Mouse (Mus musculus) embryo, embryonic 11 days (tissue): ENCODE measurements around the gene Ptpn14.

ENCODE experiments used
- DNase-seq: peaks from one replicate; pipeline ENCODE4 v3.0.0-alpha.2; 2015

Gene Ptpn14

GRCm38 (mm10) chr1:189869651-189870270 lies 141.7 kb downstream of the Ptpn14 start:
- no peak for DNase-seq

- DNase-seq, result no peak
These were observed 142.5 kb downstream of the Ptpn14 start for GRCm38 (mm10) chr1:189870539-189870938.

DNA sequence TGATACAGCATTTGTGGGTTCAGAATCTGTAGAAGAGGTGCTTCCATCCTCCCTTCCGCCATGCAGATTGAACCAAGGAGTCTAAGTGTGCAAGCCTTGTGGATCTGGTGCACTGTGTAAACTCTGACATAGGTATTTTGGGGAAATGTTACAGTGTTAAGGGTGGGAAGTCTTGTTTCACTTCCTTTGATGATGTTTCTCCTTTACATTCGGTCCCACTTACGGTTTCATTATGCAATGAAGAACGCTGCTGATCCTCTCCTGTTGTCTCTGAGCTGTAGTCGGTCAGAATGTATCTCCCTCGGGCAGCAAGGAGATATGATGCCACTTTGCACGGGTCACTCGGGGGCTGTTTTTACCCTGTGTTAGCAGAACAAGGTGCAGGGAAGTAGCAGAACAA lies 143.6 kb downstream of the Ptpn14 start:
- no peak for DNase-seq

- DNase-seq, result no peak
These were observed 144.0 kb downstream of the Ptpn14 start for GRCm38 (mm10) chr1:189872050-189872449.

- no peak for DNase-seq
These were observed 145.5 kb downstream of the Ptpn14 start for GRCm38 (mm10) chr1:189873591-189873990.

DNA sequence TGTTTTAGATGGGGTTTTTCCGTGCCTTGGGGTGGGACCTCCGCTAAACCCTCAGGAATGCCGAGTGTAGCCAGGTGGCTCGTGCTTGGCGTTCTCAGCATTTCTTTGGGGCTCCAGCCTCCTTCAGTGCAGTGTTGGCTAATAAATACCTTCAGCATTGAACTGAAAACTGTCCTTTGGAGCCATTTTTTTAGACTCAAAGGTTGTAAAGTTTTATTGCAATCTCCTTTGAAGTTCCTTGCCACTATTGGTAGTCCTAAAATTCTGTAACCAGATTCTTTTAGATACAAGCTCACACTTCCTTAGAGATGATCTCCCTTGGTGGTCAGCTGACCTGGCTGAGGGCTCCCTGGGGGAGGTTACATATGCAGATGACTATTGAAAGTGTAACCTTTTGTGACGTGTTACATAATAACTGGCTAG lies 147.4 kb downstream of the Ptpn14 start:
- no peak for DNase-seq

DNA sequence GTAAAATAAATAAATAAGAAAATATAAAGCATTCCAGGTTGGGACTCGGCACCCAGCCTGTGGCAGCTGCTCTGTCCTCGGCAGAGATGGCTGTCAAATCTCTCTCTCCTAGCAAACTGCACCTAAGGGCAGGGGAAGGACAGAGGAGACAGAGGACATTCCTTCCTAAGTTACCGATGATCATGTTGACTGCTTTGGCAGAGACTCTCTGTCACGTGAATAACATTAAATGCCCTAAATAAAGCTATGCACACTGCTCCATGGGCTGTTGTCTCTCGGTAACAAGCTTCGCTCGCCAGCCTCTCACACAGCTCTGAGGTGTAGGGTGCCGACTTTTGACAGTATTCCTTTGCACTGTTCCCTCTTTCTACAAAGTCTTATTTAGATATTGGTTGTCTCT lies 148.1 kb downstream of the Ptpn14 start:
- DNase-seq, result no peak

- no peak for DNase-seq
These were observed 151.1 kb downstream of the Ptpn14 start for GRCm38 (mm10) chr1:189879212-189879611.

DNA sequence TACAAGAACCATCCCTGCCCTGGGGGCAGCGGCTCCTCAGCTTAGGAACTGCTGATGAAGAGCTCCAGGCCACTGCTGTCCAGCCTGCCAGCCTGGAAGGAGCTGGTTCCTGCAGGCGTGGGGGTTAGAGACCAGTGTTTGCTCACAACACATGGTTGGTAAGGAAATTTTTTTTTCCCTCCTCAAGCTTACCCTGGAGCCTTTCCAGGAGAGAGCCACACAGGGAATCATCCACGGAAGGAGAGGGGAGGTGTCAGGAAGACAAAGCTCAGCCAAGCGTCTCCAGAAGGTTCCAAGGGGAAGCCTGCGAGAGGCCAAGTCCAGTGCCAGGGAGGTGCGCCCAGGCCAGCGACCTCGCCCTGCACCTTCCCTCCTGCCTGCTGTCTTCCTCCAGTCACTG lies 151.9 kb downstream of the Ptpn14 start:
- DNase-seq, result no peak

DNA sequence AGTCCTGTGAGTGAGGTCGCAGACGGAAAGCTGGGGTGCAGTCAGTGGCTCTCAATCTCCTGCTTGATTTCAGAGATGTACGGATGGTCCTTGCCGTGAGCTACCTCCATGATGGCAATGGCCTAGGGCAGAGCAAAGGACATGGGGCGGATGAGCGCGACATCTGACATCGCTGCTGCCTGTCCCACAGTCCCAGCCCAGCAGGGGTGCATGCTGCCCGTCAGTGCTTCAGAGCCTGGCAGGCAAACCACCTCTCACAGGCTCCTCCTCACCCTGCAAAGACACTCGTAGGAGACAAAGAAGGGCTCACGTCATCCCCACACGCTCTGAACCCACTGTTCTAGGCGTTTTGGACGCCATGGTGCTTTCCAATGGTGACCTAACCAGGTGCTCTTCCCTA lies 152.7 kb downstream of the Ptpn14 start:
- no peak for DNase-seq

DNA sequence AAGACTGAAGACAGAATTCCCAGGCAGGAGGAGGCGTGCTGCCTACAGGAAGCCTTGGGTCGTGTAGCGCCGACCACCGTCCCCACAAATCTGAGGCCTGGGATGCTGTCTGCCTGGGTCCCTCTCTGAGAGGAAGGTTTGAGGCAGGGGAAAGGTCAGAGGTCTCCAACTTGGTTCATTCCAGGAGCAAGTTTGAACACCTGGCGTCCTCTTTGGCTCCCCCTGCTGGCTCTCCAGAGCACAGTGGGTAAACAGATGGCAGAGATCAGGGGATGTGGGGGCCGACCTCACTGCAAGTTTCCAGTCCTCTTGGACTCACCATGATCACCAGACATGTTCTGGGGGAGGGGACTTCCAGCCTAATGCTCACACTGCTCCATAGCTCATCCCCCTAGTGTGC lies 154.8 kb downstream of the Ptpn14 start:
- peak; percentile 72 for DNase-seq

GRCm38 (mm10) chr1:189883531-189884170 lies 155.6 kb downstream of the Ptpn14 start:
- DNase-seq, result peak; percentile 58

DNA sequence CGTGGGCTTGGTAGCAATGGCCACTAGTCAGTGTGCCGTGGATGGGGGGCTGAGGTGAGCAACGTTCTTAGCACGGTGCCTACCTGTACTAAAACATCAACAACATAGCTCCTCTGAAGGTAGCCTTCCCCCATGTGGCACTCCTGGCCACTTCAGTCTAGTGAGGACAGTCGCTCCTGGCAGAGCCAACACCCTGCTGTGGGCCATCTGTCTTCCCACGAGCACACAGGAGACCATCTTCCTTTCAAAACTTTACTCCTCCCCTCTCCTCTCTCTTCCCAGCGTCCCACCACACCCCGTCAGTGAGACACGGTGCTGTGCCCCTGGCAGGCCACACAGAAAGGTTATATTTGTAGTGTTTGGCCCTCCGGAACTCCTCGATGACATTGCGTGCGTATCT lies 156.9 kb downstream of the Ptpn14 start:
- DNase-seq, result no peak

- no peak for DNase-seq
These were observed 157.9 kb downstream of the Ptpn14 start for GRCm38 (mm10) chr1:189885975-189886374.

DNA sequence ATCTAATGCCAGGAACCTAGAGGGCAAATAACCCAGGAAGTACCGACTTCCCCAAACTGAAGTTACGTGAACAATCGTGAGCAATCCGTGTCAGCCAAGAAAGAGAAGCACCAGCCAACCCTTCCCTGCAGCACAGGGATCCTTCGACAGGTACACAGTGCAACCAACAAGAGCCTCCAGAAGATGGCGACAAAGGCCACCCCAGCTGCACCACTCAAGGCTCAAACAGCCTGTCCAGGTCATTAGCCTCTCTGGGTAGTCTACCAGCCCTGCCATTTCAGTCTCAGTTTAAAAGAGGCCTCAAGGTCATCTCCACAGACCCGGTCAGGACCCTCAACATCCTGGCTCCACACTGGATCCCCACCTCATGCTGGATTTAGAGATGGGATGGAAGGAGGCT lies 159.4 kb downstream of the Ptpn14 start:
- peak; percentile 79 for DNase-seq

DNA sequence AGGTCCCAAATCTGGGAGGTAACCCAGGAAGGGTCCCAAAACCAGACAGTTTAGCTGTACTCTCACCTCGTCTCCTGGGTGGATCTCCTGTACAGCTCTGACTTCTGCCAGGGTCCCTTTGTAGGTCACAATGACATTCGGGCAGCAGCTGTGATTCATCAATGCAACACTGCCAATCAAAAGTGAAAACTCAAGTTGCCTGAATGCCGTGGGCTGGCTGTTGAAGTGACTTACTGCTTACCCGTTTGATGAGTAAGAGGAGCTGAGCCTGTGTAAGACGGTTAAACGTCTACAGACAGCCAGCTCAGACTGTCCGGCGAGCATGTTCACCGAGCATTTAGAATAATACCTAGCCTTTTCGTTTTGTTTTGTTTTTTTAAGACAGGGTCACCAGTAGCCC lies 160.7 kb downstream of the Ptpn14 start:
- no peak for DNase-seq

- no peak for DNase-seq
These were observed 166.1 kb downstream of the Ptpn14 start for GRCm38 (mm10) chr1:189894191-189894590.

- no peak for DNase-seq
These were observed 169.8 kb downstream of the Ptpn14 start for GRCm38 (mm10) chr1:189897861-189898260.

GRCm38 (mm10) chr1:189898708-189899107 lies 170.6 kb downstream of the Ptpn14 start:
- DNase-seq, result no peak

- no peak for DNase-seq
These were observed 171.5 kb downstream of the Ptpn14 start for GRCm38 (mm10) chr1:189899526-189899925.

GRCm38 (mm10) chr1:189902413-189902812 lies 174.3 kb downstream of the Ptpn14 start:
- DNase-seq, result no peak

DNA sequence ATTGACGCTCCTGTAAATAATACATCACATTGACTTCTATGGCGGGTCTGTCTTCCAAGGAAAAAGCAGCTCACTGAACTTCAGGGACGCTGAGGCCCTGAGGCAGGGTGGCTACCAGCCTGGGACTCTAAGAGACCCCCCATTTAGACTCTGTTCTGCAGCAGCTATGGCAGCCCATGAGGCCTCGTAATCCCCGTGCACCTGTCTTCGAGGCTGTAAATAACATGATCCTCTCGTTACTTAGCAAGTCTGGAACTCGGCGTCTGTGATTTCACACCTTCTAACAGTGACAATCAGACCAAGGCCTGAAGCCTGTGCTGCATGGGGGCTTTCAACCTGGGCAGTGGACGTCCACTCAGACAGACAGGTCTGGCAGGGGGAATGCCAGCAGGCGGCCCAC lies 175.1 kb downstream of the Ptpn14 start:
- no peak for DNase-seq

DNA sequence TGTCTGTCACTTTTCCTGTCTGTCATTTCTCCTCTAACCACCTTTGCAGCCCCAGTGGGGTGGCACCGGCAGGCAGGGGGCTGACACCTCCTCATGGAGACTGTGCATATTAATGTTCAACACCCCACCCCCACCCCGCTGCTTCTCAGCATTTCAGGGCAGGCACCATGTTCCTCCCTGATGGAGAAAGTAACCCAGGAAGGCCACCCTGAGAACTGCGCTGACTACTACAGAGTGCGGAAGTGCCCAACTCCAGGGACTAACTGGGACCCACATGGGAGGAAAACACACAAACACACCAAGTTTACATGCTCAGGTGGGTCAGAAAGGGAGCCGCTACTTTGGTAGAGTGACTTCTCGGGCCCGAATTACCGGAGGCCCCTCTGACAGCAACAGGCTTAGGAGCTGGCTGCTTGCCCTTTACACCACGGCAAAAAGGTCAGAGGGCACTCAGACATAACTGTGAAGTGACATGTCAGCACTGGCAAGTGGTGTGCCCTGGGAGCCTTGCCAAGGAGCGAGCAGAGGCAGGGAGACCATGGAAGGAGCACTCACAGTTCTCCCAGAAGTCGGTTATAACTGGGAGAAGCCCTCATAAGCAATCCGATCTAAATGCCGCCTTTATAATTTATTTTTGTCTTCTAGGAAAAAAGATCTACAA lies 182.7 kb downstream of the Ptpn14 start:
- DNase-seq, result no peak

- DNase-seq, result no peak
These were observed 185.2 kb downstream of the Ptpn14 start for GRCm38 (mm10) chr1:189913093-189913760.
